Mouse (Mus musculus) frontal cortex, postnatal 25 days (tissue): ENCODE measurements at regions not wholly inside any gene's neighbourhood (a gene's known extent, or its start where the extent isn't known, plus 50 kb on each side); places are given as distances from the start of the nearest gene placed in this dataset.
"Not testable (repeated sequence)": the region's sequence is repeated elsewhere in the genome, so short reads cannot be mapped to it uniquely, and the experiment has no call there.

ENCODE experiments used
- DNase-seq, 2 experiments: peaks; one replicate each; pipeline ENCODE4 v3.0.0; 2022; ENCODE audit warnings: low spot score in 2 of 2

GRCm38 (mm10) chr2:85280580-85280979 is 58.5 kb downstream of the Olfr987 start:
- no peak for DNase-seq

DNA sequence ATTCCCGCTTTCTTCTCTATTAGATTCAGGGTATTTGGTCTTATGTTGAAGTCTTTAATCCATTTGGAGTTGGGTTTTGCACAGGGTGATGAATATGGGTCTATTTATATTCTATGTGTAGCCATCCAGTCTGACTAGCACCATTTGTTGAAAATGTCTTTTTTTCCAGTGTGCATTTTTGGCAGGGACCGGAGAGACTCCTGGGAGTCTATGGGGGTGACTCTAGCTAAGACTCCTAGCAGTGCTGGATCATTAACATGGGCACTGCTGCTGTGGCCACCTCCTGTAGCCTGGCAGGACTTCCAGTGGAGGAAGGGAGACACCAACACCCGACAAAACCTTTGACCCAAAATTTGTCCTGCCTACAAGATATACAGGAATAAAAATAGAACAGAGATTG is 61.0 kb downstream of the Olfr987 start:
- no peak for DNase-seq

DNA sequence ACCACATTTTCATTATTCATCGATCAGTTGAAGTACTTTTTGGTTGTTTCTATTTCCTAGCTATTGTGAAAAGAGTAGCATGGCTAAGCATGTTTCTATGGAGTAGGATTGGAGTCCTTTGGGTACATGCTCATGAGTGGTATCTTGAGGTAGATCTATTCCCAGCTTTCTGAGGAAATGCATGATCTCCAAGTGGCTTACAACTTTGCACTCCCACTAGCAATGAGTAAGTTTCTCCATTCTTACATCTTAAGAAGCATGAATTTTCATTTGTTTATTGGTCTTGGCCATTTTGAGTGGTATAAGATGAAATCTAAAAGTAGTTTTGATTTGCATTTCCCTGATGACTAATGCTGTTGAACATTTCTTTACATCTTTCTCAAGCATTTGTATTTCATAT is 61.7 kb downstream of the Olfr987 start:
- DNase-seq: no peak

DNA sequence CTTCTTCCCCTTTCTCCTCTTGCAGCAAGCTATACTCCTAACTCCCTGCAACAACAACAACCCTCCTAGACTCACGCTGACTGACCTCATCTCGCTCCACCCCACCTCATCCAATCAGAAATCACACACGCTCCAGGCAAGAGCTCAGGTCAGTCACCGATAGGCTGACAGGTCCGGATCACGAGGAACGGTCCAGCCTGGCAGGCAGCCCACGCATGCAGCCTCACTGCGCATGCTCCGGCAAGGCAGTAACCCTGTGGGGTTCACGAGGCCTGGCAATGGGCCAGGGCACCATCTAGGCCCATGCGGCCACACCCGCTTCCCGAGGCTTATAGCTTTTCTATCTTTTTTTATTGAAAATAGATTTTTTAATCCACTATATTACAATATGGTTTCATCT is 69.8 kb upstream of the Lrrc55 start:
- not testable (repeated sequence) for DNase-seq

DNA sequence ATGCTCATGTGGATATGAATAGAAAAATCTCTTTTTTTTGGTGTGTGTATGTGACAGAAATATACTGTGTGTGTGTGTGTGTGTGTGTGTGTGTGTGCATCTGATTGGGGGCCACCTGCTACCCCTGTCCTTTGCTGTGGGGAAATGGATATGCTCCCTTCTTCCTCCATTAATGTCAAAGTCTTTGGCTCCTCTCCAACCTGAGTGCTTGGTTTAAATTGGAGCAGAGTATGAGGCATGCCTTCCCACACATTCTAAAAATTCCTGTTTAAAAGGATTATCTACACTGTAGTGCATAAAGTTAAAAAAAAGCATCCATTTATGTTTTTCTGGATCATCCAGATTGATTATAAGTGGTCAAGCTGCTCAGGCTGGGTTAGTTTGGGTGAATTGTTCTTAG is 68.7 kb upstream of the Lrrc55 start:
- DNase-seq: no peak

GRCm38 (mm10) chr2:85265037-85265524 is 68.1 kb upstream of the Lrrc55 start:
- no peak for DNase-seq

GRCm38 (mm10) chr2:85257356-85257755 is 60.4 kb upstream of the Lrrc55 start:
- no peak for DNase-seq

- no peak for DNase-seq
Observed at GRCm38 (mm10) chr2:85255610-85256009, 58.6 kb upstream of the Lrrc55 start.

DNA sequence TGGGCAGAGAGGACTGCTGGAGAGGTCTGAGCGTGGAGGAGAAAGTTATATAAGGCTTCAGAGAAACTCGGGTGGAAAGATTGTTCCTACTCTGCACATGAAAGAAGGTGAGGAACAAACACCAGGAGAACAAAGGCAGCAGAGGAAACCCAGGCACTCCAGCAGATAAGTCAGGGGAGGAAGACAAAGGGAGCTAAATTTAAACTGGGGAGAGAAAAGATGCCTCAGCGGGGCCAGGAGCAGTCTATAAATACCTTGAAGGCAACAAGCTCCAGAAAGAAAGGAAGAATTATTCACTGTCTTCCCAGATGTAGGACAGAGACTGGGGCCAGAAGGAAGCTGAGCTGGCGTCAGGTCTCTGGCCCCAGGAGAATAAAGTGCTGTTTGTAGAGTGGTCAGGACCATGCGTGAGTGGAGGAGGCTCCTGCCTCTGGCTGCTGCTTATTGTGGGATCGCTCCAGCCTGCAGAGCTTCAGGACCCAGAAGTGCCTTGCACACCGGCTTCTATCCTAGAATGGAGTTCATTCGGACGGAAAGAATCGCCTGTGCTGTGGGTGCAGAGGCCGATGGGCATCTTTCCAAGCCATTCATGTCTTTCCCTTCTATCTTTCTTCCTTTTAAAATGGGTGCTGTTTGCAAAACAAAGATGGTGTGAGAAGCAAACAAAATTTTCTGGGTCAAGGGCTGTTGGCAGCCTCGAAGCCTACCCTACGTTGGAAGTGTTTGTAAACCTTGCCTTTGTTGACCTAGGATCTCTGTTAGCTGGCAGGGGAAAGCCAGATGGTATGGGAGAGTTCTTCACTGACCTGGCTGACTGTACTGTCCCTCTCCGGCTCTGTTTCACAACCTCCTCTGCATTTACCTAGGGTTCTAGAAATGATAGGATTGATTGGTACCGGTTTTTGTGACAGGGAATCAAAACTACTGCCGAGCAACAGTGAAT is 55.6 kb upstream of the Lrrc55 start:
- DNase-seq: peak in 1 of 2 experiments; percentile 32

DNA sequence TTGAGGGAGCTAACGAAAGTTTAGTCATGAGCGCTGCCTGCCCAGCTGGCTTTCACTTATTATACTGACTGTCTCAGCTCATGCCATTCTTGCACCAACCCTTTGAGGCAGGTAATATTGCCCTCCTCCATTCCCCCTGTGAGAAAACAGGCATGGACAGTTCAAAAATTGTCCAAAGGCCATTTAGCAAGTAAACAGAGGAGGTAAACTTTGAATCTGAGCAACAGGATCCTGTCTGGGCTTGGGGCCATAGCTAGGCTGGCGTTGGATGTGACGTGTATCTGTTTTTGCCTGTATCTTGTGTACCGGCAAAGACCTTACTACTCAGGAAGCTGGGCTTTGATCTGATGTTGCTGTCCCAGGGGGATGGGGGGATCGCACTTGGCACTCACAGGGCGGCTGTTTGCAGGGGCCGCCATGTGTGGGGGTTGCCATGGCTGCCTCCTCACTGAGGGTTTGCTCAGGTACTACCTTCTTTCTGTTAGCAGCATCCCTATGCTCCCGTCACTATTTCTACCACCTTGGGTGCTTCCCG is 53.1 kb upstream of the Lrrc55 start:
- DNase-seq: no peak
